Mouse (Mus musculus) stomach, postnatal 0 days (tissue): ENCODE measurements around the gene Myo3b. TPM values are rescaled to one million over a fixed set of nuclear protein-coding genes. Genes with fewer than 3 reads are reported as not detected.
"Not testable (repeated sequence)": the region's sequence is repeated elsewhere in the genome, so short reads cannot be mapped to it uniquely, and the experiment has no call there.

Experiments
- ATAC-seq: fragments of 200-750 bp; cut with Nextera tagmentation; 2 replicates; pipeline ENCODE4 v1.8.0; 2017; ENCODE audit not compliant: low FRiP score, low TSS enrichment
- DNase-seq: peaks from one replicate; pipeline ENCODE4 v3.0.0-alpha.2; 2016; ENCODE audit warnings: low spot score
- H3K27ac ChIP-seq: fragments of 300-500 bp; sonication (generic); replicated peaks from 2 replicates; pipeline ENCODE4 v1.5.1; 2014; ENCODE audit warnings: mild to moderate bottlenecking, control low read depth
- H3K27me3 ChIP-seq: fragments of 300-500 bp; sonication (generic); 2 replicates; pipeline ENCODE4 v1.6.1; 2014; ENCODE audit warnings: low read length; ENCODE audit not compliant: control insufficient read depth, insufficient read depth
- H3K36me3 ChIP-seq: fragments of 300-500 bp; sonication (generic); 2 replicates; pipeline ENCODE4 v1.6.1; 2014; ENCODE audit warnings: low read length, mixed read lengths; ENCODE audit not compliant: control insufficient read depth, insufficient read depth
- H3K4me1 ChIP-seq: fragments of 300-500 bp; sonication (generic); replicated peaks from 2 replicates; pipeline ENCODE4 v1.6.1; 2014; ENCODE audit warnings: antibody characterized with exemption; ENCODE audit not compliant: control insufficient read depth, insufficient read depth
- H3K4me2 ChIP-seq: fragments of 300-500 bp; sonication (generic); replicated peaks from 2 replicates; pipeline ENCODE4 v1.6.1; 2014; ENCODE audit warnings: low read depth, mild to moderate bottlenecking, control low read depth, moderate library complexity
- H3K4me3 ChIP-seq: fragments of 300-500 bp; sonication (generic); 2 replicates; pipeline ENCODE4 v1.5.1; 2014; ENCODE audit warnings: low read depth, low read length, control low read depth
- H3K9ac ChIP-seq: fragments of 300-500 bp; sonication (generic); 2 replicates; pipeline ENCODE4 v1.6.1; 2014; ENCODE audit warnings: mild to moderate bottlenecking, low read length, control low read depth, mixed read lengths
- H3K9me3 ChIP-seq: fragments of 300-500 bp; sonication (generic); 2 replicates; pipeline ENCODE4 v1.6.1; 2016; ENCODE audit warnings: low read length; ENCODE audit not compliant: control insufficient read depth
- CTCF ChIP-seq: IDR thresholded peaks from 2 replicates; pipeline ENCODE4 v1.5.1; 2016; ENCODE audit warnings: antibody characterized with exemption, low read depth, mild to moderate bottlenecking, moderate library complexity
- EP300 ChIP-seq: optimal IDR thresholded peaks from 2 replicates; pipeline ENCODE3; 2016; ENCODE audit warnings: antibody characterized with exemption
- WGBS: fragments of 180-500 bp; shearing (Covaris S2); extraction: QIAGEN DNeasy Blood & Tissue Kit; methylation state at CpG from one replicate; pipeline ENCODE4 v1.1.7; 2014; 5-methylcytosine and 5-hydroxymethylcytosine counted together
- polyA plus RNA-seq: library from polyadenylated mRNA; unstranded; fragments of >200 nt; fragmentation: Nextera tagmentation; extraction: Ambion mirVana; gene quantifications from 2 replicates; pipeline ENCODE4 v1.2.1, GENCODE M21; 2015

Gene Myo3b
- polyA plus RNA-seq = 0.21 and 0.42 TPM in 2 replicates

- H3K27ac ChIP-seq = no peak within 1 kb of the TSS
- WGBS = 27% methylated on average over 7 of the region's 7 CpGs
- TF ChIP-seq CTCF (no peak), EP300 (no peak)
Measured at GRCm38 (mm10) chr2:70038752-70039151, at the start of gene Myo3b. Gene Myo3b, plus strand, starts transcription at chr2:70039126.

GRCm38 (mm10) chr2:69989224-69989623 lies 49.7 kb upstream of the Myo3b start:
- no peak for DNase-seq
- no peak overlapping the region for H3K9ac ChIP-seq
- 88% methylated on average over 6 of the region's 6 CpGs for WGBS

More at GRCm38 (mm10) chr2:70038752-70039151, at the start of gene Myo3b:
- Histone ChIP-seq H3K4me2 (no peak within 1 kb of the TSS), H3K9ac (no peak within 1 kb of the TSS), H3K36me3 (no peaks in the 10 kb centered on the region), H3K9me3 (no peaks in the 10 kb centered on the region), H3K4me1 (no peaks in the 10 kb centered on the region), H3K4me3 (no peak within 1 kb of the TSS), H3K27me3 (no peaks in the 10 kb centered on the region)
- ATAC-seq (no peak), DNase-seq (no peak)

DNA sequence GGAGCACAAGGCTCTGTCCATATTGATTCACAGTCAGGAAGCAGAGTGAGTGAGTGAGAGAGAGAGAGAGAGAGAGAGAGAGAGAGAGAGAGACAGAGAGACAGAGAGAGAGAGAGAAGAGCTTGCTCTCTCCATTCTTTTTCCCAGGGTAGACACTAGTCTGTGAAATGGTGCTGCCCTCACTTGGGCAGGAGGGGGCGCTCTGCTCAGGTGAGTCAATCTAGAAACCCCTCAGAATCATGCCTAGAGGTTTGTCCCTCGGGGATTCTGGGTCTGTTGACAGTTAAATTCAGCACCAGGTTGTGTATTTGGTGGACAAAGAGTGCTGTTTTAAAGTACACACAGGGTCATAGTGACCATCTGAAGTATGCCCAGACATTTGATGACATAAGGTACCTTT lies 48.3 kb upstream of the Myo3b start:
- TF ChIP-seq EP300 (no peak), CTCF (peak; percentile 45)
- ATAC-seq (no peak), DNase-seq (no peak)
- Histone ChIP-seq H3K36me3 (peaks cover 9% of the 10 kb centered on the region), H3K9me3 (no peaks in the 10 kb centered on the region), H3K27ac (no peak overlapping the region), H3K4me3 (no peak overlapping the region), H3K9ac (no peak overlapping the region), H3K27me3 (no peaks in the 10 kb centered on the region), H3K4me2 (no peak overlapping the region), H3K4me1 (no peaks in the 10 kb centered on the region)
- WGBS = 52% methylated on average over 2 of the region's 2 CpGs

More at GRCm38 (mm10) chr2:69989224-69989623, 49.7 kb upstream of the Myo3b start:
- H3K36me3 ChIP-seq = peaks cover 9% of the 10 kb centered on the region
- no peak overlapping the region for H3K27ac ChIP-seq
- no peak for ATAC-seq
- no peak overlapping the region for H3K4me2 ChIP-seq
- H3K9me3 ChIP-seq = no peaks in the 10 kb centered on the region
- no peak overlapping the region for H3K4me3 ChIP-seq
- no peaks in the 10 kb centered on the region for H3K4me1 ChIP-seq
- H3K27me3 ChIP-seq = no peaks in the 10 kb centered on the region
- TF ChIP-seq EP300 (no peak), CTCF (no peak)

DNA sequence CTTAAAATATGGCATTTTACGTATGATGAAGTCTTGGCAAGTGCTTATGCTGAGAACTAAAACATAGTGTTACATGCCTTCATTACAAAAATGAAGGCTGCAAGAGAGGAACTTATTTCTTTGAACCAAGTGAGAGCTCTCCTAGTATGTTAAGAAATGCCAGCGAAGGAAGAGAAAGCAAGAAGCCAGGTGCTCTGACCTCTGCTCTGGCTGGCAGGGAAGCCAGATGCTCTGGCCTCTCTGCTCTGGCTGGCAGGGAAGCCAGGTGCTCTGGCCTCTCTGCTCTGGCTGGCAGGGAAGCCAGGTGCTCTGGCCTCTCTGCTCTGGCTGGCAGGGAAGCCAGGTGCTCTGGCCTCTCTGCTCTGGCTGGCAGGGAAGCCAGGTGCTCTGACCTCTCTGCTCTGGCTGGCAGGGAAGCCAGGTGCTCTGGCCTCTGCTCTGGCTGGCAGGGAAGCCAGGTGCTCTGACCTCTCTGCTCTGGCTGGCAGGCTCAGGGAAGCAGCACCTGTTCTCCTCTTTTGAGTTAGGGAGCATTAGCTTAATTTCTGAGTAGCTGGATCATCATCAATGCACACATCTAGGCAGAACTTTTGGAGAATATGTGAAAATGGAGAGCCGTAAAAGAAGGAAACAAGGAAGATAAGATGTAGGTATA lies 44.7 kb upstream of the Myo3b start:
- H3K27ac ChIP-seq, H3K4me2 ChIP-seq, H3K4me1 ChIP-seq, DNase-seq, H3K27me3 ChIP-seq, ATAC-seq, H3K4me3 ChIP-seq, H3K9ac ChIP-seq, H3K9me3 ChIP-seq: not testable (repeated sequence)
- WGBS = 87% methylated on average over 3 of the region's 3 CpGs
- peaks cover 11% of the 10 kb centered on the region for H3K36me3 ChIP-seq

- ATAC-seq (no peak), DNase-seq (no peak)
- Histone ChIP-seq H3K4me2 (no peak overlapping the region), H3K4me1 (no peaks in the 10 kb centered on the region), H3K27ac (no peak overlapping the region), H3K9ac (no peak overlapping the region), H3K4me3 (no peak overlapping the region), H3K9me3 (no peaks in the 10 kb centered on the region), H3K36me3 (peaks cover 7% of the 10 kb centered on the region), H3K27me3 (no peaks in the 10 kb centered on the region)
- TF ChIP-seq EP300 (no peak), CTCF (no peak)
- 77% methylated on average over 2 of the region's 2 CpGs for WGBS
Measured at GRCm38 (mm10) chr2:69994779-69995178, 44.1 kb upstream of the Myo3b start.

GRCm38 (mm10) chr2:69999097-69999770 lies 39.7 kb upstream of the Myo3b start:
- no peak overlapping the region for H3K27ac ChIP-seq
- H3K4me3 ChIP-seq = no peak overlapping the region
- no peak overlapping the region for H3K4me2 ChIP-seq
- no peak for ATAC-seq
- 88% methylated on average over 7 of the region's 7 CpGs for WGBS
- TF ChIP-seq EP300 (no peak), CTCF (no peak)
- H3K9me3 ChIP-seq = no peaks in the 10 kb centered on the region
- H3K4me1 ChIP-seq = no peaks in the 10 kb centered on the region
- H3K9ac ChIP-seq = no peak overlapping the region
- no peak for DNase-seq
- H3K27me3 ChIP-seq = no peaks in the 10 kb centered on the region
- peaks cover 5% of the 10 kb centered on the region; the same call in 1 of the 2 replicates for H3K36me3 ChIP-seq
